Mouse (Mus musculus) bone marrow macrophage, adult 2 months (primary cell): ENCODE results near the gene Gm26602. TPM values are rescaled to one million over a fixed set of nuclear protein-coding genes. Genes with fewer than 3 reads are reported as not detected.
"Not testable (repeated sequence)": the region's sequence is repeated elsewhere in the genome, so short reads cannot be mapped to it uniquely, and the experiment has no call there.

Experiments used
- H3K27ac ChIP-seq: 2 replicates; pipeline ENCODE4 v1.5.1; 2012; ENCODE audit warnings: low read depth, low read length; ENCODE audit not compliant: insufficient read depth
- H3K4me1 ChIP-seq: 2 replicates; pipeline ENCODE4 v1.6.1; 2012; ENCODE audit warnings: low read length; ENCODE audit not compliant: control insufficient read depth, insufficient read depth
- H3K4me3 ChIP-seq: 2 replicates; pipeline ENCODE4 v1.5.1; 2012; ENCODE audit warnings: mild to moderate bottlenecking, low read length, moderate library complexity; ENCODE audit not compliant: insufficient read depth
- CTCF ChIP-seq: IDR thresholded peaks from 2 replicates; pipeline ENCODE4 v1.5.1; 2012; ENCODE audit warnings: low read depth, mild to moderate bottlenecking, low read length, moderate library complexity
- POLR2A ChIP-seq: IDR thresholded peaks from 2 replicates; pipeline ENCODE4 v1.6.1; 2012; ENCODE audit warnings: mild to moderate bottlenecking, low read depth, low read length, borderline replicate concordance
- polyA plus RNA-seq: library from polyadenylated mRNA; stranded (reverse); fragments of >200 nt; gene quantifications from 2 replicates; pipeline ENCODE4 v1.2.4, GENCODE M21; 2012; ENCODE audit not compliant: missing spikeins, insufficient read depth, insufficient read length

The Gm26602 gene
- polyA plus RNA-seq, 1 experiment: not detected

- TF ChIP-seq POLR2A: no peak
- TF ChIP-seq CTCF: no peak
- Histone ChIP-seq H3K4me1 (peaks cover 28% of the 10 kb centered on the region), H3K4me3 (no peak overlapping the region), H3K27ac (no peak overlapping the region)
Measured at GRCm38 (mm10) chr10:79884446-79884845, 26.2 kb upstream of the Gm26602 start.

GRCm38 (mm10) chr10:79884938-79885337, 25.7 kb upstream of the Gm26602 start:
- not testable (repeated sequence) for H3K27ac ChIP-seq, H3K4me3 ChIP-seq
- peaks cover 28% of the 10 kb centered on the region for H3K4me1 ChIP-seq

GRCm38 (mm10) chr10:79886054-79886453, 24.6 kb upstream of the Gm26602 start, which contains the start of gene Elane:
Elane (plus strand) TSS chr10:79886247.
- H3K4me1 ChIP-seq: peaks cover 30% of the 10 kb centered on the region
- H3K4me3 ChIP-seq: no peak within 1 kb of the TSS

GRCm38 (mm10) chr10:79886611-79887010, 24.0 kb upstream of the Gm26602 start:
- peaks cover 30% of the 10 kb centered on the region for H3K4me1 ChIP-seq
- no peak overlapping the region for H3K27ac ChIP-seq
- TF ChIP-seq POLR2A (no peak), CTCF (no peak)
- no peak overlapping the region for H3K4me3 ChIP-seq

More at GRCm38 (mm10) chr10:79886054-79886453, 24.6 kb upstream of the Gm26602 start, which contains the start of gene Elane:
- TF ChIP-seq POLR2A: no peak
- TF ChIP-seq CTCF: no peak
- no peak within 1 kb of the TSS for H3K27ac ChIP-seq

GRCm38 (mm10) chr10:79889386-79889785, 21.3 kb upstream of the Gm26602 start:
- 0 out of 2 replicates have a peak overlapping the region, but pooled peaks have one; percentile 6 for H3K27ac ChIP-seq
- peaks cover 14% of the 10 kb centered on the region for H3K4me1 ChIP-seq
- no peak overlapping the region for H3K4me3 ChIP-seq
- TF ChIP-seq POLR2A (no peak), CTCF (no peak)

GRCm38 (mm10) chr10:79890670-79891069, 20.0 kb upstream of the Gm26602 start, which contains the start of gene Cfd:
Cfd (plus strand) TSS chr10:79890853.
- no peak within 1 kb of the TSS for H3K4me3 ChIP-seq
- 0 out of 2 replicates have a peak within 1 kb of the TSS, but pooled peaks have one; percentile 16 for H3K27ac ChIP-seq
- TF ChIP-seq POLR2A: no peak
- TF ChIP-seq CTCF: no peak
- H3K4me1 ChIP-seq: peaks cover 7% of the 10 kb centered on the region

GRCm38 (mm10) chr10:79892451-79893118, 18.1 kb upstream of the Gm26602 start:
- H3K27ac ChIP-seq, H3K4me1 ChIP-seq, H3K4me3 ChIP-seq: not testable (repeated sequence)
- peak; percentile 80 for TF ChIP-seq CTCF

GRCm38 (mm10) chr10:79896306-79896705, 14.3 kb upstream of the Gm26602 start:
- no peak overlapping the region for H3K27ac ChIP-seq
- TF ChIP-seq POLR2A: no peak
- no peak for TF ChIP-seq CTCF
- H3K4me1 ChIP-seq: no peaks in the 10 kb centered on the region
- H3K4me3 ChIP-seq: no peak overlapping the region

- TF ChIP-seq CTCF: no peak
- TF ChIP-seq POLR2A: no peak
- no peak overlapping the region for H3K4me3 ChIP-seq
- H3K4me1 ChIP-seq: no peaks in the 10 kb centered on the region
- H3K27ac ChIP-seq: no peak overlapping the region
Measured at GRCm38 (mm10) chr10:79896814-79897213, 13.8 kb upstream of the Gm26602 start.

- no peak for TF ChIP-seq CTCF
- no peak for TF ChIP-seq POLR2A
- Histone ChIP-seq H3K4me1 (no peaks in the 10 kb centered on the region), H3K4me3 (no peak overlapping the region), H3K27ac (no peak overlapping the region)
Measured at GRCm38 (mm10) chr10:79897316-79898245, 13.1 kb upstream of the Gm26602 start.
